Mouse (Mus musculus): ENCODE data around the gene Gbp3. TPM values are rescaled to one million over a fixed set of nuclear protein-coding genes. Genes with fewer than 3 reads are reported as not detected.
"Not testable (repeated sequence)": the region's sequence is repeated elsewhere in the genome, so short reads cannot be mapped to it uniquely, and the experiment has no call there.

The Gbp3 gene
- polyA plus RNA-seq, 1 experiment from 2014 or later, result 1.8 TPM

- DNase-seq (ENCODE audit: low spot score); H3K4me1 ChIP-seq (replicated peaks; ENCODE audit: control insufficient read depth, insufficient read depth, low read length); H3K27me3 ChIP-seq (replicated peaks; ENCODE audit: control insufficient read depth, insufficient read depth, low read length); H3K4me2 ChIP-seq (ENCODE audit: low read length); H3K9ac ChIP-seq (ENCODE audit: low read length); H3K9me3 ChIP-seq (ENCODE audit: control insufficient read depth, low read length); H3K36me3 ChIP-seq (ENCODE audit: control insufficient read depth, insufficient read depth, low read length); ATAC-seq (replicated peaks; ENCODE audit: low FRiP score, low TSS enrichment, low read depth); H3K4me3 ChIP-seq (ENCODE audit: low read depth, low read length); H3K27ac ChIP-seq (ENCODE audit: low read depth): not testable (repeated sequence)
- WGBS, result 72% methylated on average over 5 of the region's 5 CpGs
Measured at GRCm38 (mm10) chr3:142567490-142567889, 7.7 kb downstream of the Gbp3 start.

- H3K9me3 ChIP-seq (ENCODE audit: control insufficient read depth, low read length), result no peaks in the 10 kb centered on the region
- H3K4me2 ChIP-seq (ENCODE audit: low read length), result no peak overlapping the region
- no peak for ATAC-seq (replicated peaks; ENCODE audit: low FRiP score, low TSS enrichment, low read depth)
- H3K27ac ChIP-seq (ENCODE audit: low read depth), result no peak overlapping the region
- H3K27me3 ChIP-seq (replicated peaks; ENCODE audit: control insufficient read depth, insufficient read depth, low read length), result no peaks in the 10 kb centered on the region
- DNase-seq (ENCODE audit: low spot score), result no peak
- H3K9ac ChIP-seq (ENCODE audit: low read length), result no peak overlapping the region
- no peaks in the 10 kb centered on the region for H3K36me3 ChIP-seq (ENCODE audit: control insufficient read depth, insufficient read depth, low read length)
- H3K4me3 ChIP-seq (ENCODE audit: low read depth, low read length), result no peak overlapping the region
- 93% methylated on average over 4 of the region's 4 CpGs for WGBS
- no peaks in the 10 kb centered on the region for H3K4me1 ChIP-seq (replicated peaks; ENCODE audit: control insufficient read depth, insufficient read depth, low read length)
Measured at GRCm38 (mm10) chr3:142570738-142571137, 10.9 kb downstream of the Gbp3 start.

GRCm38 (mm10) chr3:142577108-142577507 lies 17.3 kb downstream of the Gbp3 start:
- Histone ChIP-seq H3K9me3 (ENCODE audit: control insufficient read depth, low read length) (no peaks in the 10 kb centered on the region), H3K4me2 (ENCODE audit: low read length) (no peak overlapping the region), H3K9ac (ENCODE audit: low read length) (no peak overlapping the region), H3K27ac (ENCODE audit: low read depth) (no peak overlapping the region), H3K36me3 (ENCODE audit: control insufficient read depth, insufficient read depth, low read length) (no peaks in the 10 kb centered on the region), H3K4me1 (replicated peaks; ENCODE audit: control insufficient read depth, insufficient read depth, low read length) (no peaks in the 10 kb centered on the region), H3K27me3 (replicated peaks; ENCODE audit: control insufficient read depth, insufficient read depth, low read length) (no peaks in the 10 kb centered on the region), H3K4me3 (ENCODE audit: low read depth, low read length) (no peak overlapping the region)
- DNase-seq (ENCODE audit: low spot score), result no peak
- ATAC-seq (replicated peaks; ENCODE audit: low FRiP score, low TSS enrichment, low read depth), result no peak
- whole genome bisulfite sequencing, result 89% methylated on average over 3 of the region's 3 CpGs

DNA sequence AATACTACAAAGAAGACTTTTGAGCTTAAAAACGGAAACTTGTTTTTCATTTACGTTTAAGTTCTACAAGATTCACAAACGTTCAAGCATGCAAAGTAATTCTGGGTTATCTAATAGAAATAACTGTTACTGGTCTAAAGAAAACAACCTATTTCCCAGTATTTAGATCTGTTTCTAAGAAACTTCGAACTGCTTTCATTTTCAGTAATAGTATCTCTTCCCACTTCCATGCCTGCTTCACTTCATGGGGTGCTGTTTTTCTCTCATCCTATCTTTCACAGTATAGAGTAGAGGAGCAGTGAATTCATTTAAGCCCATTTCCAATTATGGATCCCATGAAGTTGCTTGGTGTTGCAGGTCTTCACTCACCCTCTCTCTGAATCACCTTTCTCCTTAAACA lies 18.5 kb downstream of the Gbp3 start:
- H3K4me3 ChIP-seq (ENCODE audit: low read depth, low read length), result no peak overlapping the region
- DNase-seq (ENCODE audit: low spot score), result no peak
- H3K36me3 ChIP-seq (ENCODE audit: control insufficient read depth, insufficient read depth, low read length), result no peaks in the 10 kb centered on the region
- H3K9me3 ChIP-seq (ENCODE audit: control insufficient read depth, low read length), result no peaks in the 10 kb centered on the region
- 88% methylated on average over 4 of the region's 4 CpGs for WGBS
- H3K27me3 ChIP-seq (replicated peaks; ENCODE audit: control insufficient read depth, insufficient read depth, low read length), result no peaks in the 10 kb centered on the region
- no peaks in the 10 kb centered on the region for H3K4me1 ChIP-seq (replicated peaks; ENCODE audit: control insufficient read depth, insufficient read depth, low read length)
- H3K4me2 ChIP-seq (ENCODE audit: low read length), result no peak overlapping the region
- no peak overlapping the region for H3K27ac ChIP-seq (ENCODE audit: low read depth)
- no peak overlapping the region for H3K9ac ChIP-seq (ENCODE audit: low read length)
- ATAC-seq (replicated peaks; ENCODE audit: low FRiP score, low TSS enrichment, low read depth), result no peak

DNA sequence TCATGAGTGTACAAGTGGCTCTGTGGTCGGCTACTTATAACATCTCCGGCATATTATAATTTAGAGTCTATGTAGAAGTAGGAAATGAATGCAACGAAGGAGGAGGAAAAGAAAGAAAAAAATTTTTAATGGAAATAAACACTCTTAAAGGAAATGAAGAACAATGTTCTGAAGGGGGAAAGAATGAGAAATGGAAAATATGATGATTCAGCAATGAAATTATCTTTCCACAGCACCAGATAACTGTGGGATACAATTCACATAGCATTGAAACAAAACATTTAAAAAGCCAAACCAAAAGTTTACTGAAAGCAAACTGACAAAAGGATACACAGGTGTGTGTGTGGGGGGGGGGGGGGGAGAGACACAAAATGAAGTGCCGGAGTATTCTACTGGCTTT lies 23.2 kb downstream of the Gbp3 start:
- H3K27ac ChIP-seq (ENCODE audit: low read depth), result no peak overlapping the region
- ATAC-seq (replicated peaks; ENCODE audit: low FRiP score, low TSS enrichment, low read depth) (no peak), DNase-seq (ENCODE audit: low spot score) (no peak)
- no peak overlapping the region for H3K4me2 ChIP-seq (ENCODE audit: low read length)
- no peaks in the 10 kb centered on the region for H3K9me3 ChIP-seq (ENCODE audit: control insufficient read depth, low read length)
- H3K4me1 ChIP-seq (replicated peaks; ENCODE audit: control insufficient read depth, insufficient read depth, low read length), result no peaks in the 10 kb centered on the region
- no peak overlapping the region for H3K9ac ChIP-seq (ENCODE audit: low read length)
- H3K36me3 ChIP-seq (ENCODE audit: control insufficient read depth, insufficient read depth, low read length), result no peaks in the 10 kb centered on the region
- no peak overlapping the region for H3K4me3 ChIP-seq (ENCODE audit: low read depth, low read length)
- no peaks in the 10 kb centered on the region for H3K27me3 ChIP-seq (replicated peaks; ENCODE audit: control insufficient read depth, insufficient read depth, low read length)
- 89% methylated on average over 4 of the region's 4 CpGs for WGBS

DNA sequence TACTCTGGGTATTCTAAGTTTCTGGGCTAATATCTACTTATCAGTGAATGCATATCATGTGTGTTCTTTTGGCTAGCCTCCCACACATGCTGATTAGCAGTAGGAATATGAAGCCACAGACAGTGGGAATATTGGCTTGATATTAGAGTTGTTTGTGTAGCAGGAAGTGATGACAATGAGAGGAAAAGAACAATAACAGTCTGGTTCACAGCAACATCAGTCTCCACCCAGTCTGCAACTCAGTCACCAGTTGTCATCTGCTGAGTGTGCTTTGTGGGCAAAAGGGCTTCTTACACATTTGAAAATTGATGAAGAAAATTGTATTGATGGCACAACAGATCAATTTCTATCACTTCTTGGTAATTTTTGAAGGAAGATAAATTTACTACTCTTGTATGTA lies 27.6 kb downstream of the Gbp3 start:
- H3K27me3 ChIP-seq (replicated peaks; ENCODE audit: control insufficient read depth, insufficient read depth, low read length), result no peaks in the 10 kb centered on the region
- H3K4me1 ChIP-seq (replicated peaks; ENCODE audit: control insufficient read depth, insufficient read depth, low read length), result no peaks in the 10 kb centered on the region
- ATAC-seq (replicated peaks; ENCODE audit: low FRiP score, low TSS enrichment, low read depth) (no peak), DNase-seq (ENCODE audit: low spot score) (no peak)
- no peak overlapping the region for H3K4me2 ChIP-seq (ENCODE audit: low read length)
- no peaks in the 10 kb centered on the region for H3K9me3 ChIP-seq (ENCODE audit: control insufficient read depth, low read length)
- no peak overlapping the region for H3K4me3 ChIP-seq (ENCODE audit: low read depth, low read length)
- no peak overlapping the region for H3K9ac ChIP-seq (ENCODE audit: low read length)
- no peak overlapping the region for H3K27ac ChIP-seq (ENCODE audit: low read depth)
- H3K36me3 ChIP-seq (ENCODE audit: control insufficient read depth, insufficient read depth, low read length), result no peaks in the 10 kb centered on the region

DNA sequence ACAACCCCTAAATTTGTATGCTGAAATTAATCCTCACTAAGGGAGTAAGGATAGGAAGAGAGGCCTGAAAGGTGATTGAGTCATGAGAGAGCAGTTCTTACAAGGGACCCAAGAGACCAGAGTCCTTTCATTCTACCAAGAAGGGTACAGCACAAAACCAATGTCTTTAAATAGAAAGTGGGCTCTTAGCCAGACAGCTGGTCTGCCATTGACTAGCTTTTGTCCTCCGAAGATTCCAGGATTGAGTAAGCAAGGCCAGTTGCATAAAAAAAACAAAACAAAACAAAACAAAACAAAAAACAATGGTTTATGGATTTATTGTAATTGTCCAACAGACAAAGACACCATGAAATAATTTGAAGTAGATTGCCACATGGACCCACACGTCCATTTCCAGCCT lies 29.1 kb downstream of the Gbp3 start:
- H3K9me3 ChIP-seq (ENCODE audit: control insufficient read depth, low read length), result no peaks in the 10 kb centered on the region
- no peak overlapping the region for H3K4me2 ChIP-seq (ENCODE audit: low read length)
- no peak for ATAC-seq (replicated peaks; ENCODE audit: low FRiP score, low TSS enrichment, low read depth)

GRCm38 (mm10) chr3:142590431-142591067 lies 30.7 kb downstream of the Gbp3 start:
- Histone ChIP-seq H3K36me3 (ENCODE audit: control insufficient read depth, insufficient read depth, low read length) (no peaks in the 10 kb centered on the region), H3K27ac (ENCODE audit: low read depth) (no peak overlapping the region), H3K9me3 (ENCODE audit: control insufficient read depth, low read length) (no peaks in the 10 kb centered on the region), H3K4me2 (ENCODE audit: low read length) (no peak overlapping the region), H3K4me3 (ENCODE audit: low read depth, low read length) (no peak overlapping the region), H3K4me1 (replicated peaks; ENCODE audit: control insufficient read depth, insufficient read depth, low read length) (no peaks in the 10 kb centered on the region), H3K9ac (ENCODE audit: low read length) (no peak overlapping the region), H3K27me3 (replicated peaks; ENCODE audit: control insufficient read depth, insufficient read depth, low read length) (no peaks in the 10 kb centered on the region)
- DNase-seq (ENCODE audit: low spot score) (no peak), ATAC-seq (replicated peaks; ENCODE audit: low FRiP score, low TSS enrichment, low read depth) (no peak)
- WGBS, result 88% methylated on average over 4 of the region's 4 CpGs

More for the DNA sequence above, 29.1 kb downstream of the Gbp3 start:
- no peak overlapping the region for H3K27ac ChIP-seq (ENCODE audit: low read depth)
- H3K9ac ChIP-seq (ENCODE audit: low read length), result no peak overlapping the region
- no peaks in the 10 kb centered on the region for H3K36me3 ChIP-seq (ENCODE audit: control insufficient read depth, insufficient read depth, low read length)
- H3K27me3 ChIP-seq (replicated peaks; ENCODE audit: control insufficient read depth, insufficient read depth, low read length), result no peaks in the 10 kb centered on the region
- no peak for DNase-seq (ENCODE audit: low spot score)
- whole genome bisulfite sequencing, result 77% methylated on average over 2 of the region's 2 CpGs
- no peak overlapping the region for H3K4me3 ChIP-seq (ENCODE audit: low read depth, low read length)
- H3K4me1 ChIP-seq (replicated peaks; ENCODE audit: control insufficient read depth, insufficient read depth, low read length), result no peaks in the 10 kb centered on the region

- Histone ChIP-seq H3K9ac (ENCODE audit: low read length) (no peak within 1 kb of the TSS), H3K4me2 (ENCODE audit: low read length) (no peak within 1 kb of the TSS), H3K27me3 (replicated peaks; ENCODE audit: control insufficient read depth, insufficient read depth, low read length) (no peaks in the 10 kb centered on the region), H3K4me1 (replicated peaks; ENCODE audit: control insufficient read depth, insufficient read depth, low read length) (no peaks in the 10 kb centered on the region), H3K4me3 (ENCODE audit: low read depth, low read length) (no peak within 1 kb of the TSS), H3K27ac (ENCODE audit: low read depth) (no peak within 1 kb of the TSS), H3K9me3 (ENCODE audit: control insufficient read depth, low read length) (no peaks in the 10 kb centered on the region), H3K36me3 (ENCODE audit: control insufficient read depth, insufficient read depth, low read length) (no peaks in the 10 kb centered on the region)
- DNase-seq (ENCODE audit: low spot score) (no peak), ATAC-seq (replicated peaks; ENCODE audit: low FRiP score, low TSS enrichment, low read depth) (no peak)
- 70% methylated on average over 1 of the region's 1 CpGs for WGBS
Measured at GRCm38 (mm10) chr3:142594547-142594946, 34.7 kb downstream of the Gbp3 start, which contains the start of gene Gbp2b. Gene Gbp2b, plus strand, starts transcription at chr3:142594847.
